Mouse (Mus musculus) R1 (cell line): ENCODE measurements at regions not wholly inside any gene's neighbourhood (a gene's known extent, or its start where the extent isn't known, plus 50 kb on each side); places are given as distances from the start of the nearest gene placed in this dataset.

Experiments used
- DNase-seq: peaks from one replicate; pipeline ENCODE4 v3.0.0-alpha.2; 2018; ENCODE audit warnings: low read depth, low spot score

DNA sequence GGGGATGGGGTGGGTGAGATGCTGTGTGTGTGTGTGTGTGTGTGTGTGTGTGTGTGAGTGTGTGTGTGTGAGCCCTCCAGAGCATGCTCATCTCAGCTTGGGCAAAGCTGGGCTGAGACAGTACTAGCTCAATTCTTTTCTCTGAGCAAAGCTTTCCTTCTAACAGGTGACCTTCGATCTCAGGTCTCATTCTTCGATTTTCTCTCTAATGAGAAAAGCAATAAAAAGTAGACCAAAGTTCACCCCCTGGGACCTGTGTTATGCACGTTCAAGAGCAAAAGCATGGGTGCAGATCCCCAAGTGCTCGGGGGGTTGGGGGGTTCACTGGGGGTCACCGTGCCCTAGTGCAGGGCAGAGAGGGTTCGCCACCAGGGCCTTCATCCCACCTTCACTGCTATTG is 103.1 kb upstream of the Slc22a12 start:
- no peak for DNase-seq

DNA sequence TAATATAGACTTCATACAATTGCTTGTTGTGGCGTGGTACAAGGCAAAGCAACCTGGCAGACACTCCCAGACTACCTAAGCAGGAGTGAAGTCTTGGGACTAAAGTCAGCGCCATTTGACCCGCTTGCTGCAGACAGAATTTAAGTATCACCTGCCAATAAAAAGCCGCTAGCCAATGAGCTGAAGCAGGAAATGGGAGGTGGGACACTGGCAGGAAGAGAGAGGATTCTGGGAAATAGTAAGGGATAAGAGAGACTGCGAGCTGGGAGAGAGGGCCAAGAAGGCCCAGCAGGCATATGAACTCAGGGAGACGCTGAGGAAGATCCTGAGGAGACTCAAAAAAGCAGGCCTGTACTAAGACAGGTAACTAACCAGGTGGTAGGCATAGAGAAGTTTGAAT is 102.0 kb upstream of the Slc22a12 start:
- DNase-seq, result peak; percentile 87

DNA sequence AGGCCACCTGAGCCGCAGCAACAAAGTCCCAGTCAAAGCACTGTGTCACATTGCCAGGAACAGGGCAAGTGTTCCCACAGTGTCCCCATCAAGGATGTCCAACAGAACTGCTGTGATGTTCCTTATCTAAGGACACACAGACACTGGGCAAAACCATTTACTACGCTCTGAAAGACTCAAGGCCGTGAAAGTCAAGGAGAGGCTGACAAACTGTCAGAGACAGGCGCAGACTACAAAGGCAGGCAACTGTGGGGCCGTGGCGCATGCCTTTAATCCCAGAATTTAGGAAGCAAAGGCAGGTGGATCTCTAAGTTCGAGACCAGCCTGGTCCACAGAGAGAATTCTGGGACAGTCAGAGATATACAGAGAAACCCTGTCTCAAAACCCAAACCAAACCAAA is 96.8 kb upstream of the Slc22a12 start:
- no peak for DNase-seq

DNA sequence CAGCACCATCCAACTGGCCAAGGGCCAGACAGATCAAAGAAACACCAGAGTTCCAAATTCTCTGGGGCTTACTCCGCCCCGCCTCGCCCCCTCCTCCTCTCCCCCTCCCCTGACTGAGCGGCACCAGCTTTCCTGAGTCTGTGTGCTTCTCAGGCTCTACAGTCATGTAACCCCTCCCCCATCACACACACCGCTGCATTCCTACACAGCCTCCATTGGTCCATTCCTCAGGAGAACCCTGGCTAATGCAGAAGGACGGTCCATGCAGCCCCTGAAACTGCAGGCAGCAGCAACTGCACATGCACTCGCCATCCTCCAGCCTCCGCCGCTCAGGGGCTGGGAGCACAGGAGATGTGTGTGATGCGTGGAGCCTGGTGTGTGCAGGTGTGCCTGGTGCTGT is 90.6 kb upstream of the Slc22a12 start:
- no peak for DNase-seq

DNA sequence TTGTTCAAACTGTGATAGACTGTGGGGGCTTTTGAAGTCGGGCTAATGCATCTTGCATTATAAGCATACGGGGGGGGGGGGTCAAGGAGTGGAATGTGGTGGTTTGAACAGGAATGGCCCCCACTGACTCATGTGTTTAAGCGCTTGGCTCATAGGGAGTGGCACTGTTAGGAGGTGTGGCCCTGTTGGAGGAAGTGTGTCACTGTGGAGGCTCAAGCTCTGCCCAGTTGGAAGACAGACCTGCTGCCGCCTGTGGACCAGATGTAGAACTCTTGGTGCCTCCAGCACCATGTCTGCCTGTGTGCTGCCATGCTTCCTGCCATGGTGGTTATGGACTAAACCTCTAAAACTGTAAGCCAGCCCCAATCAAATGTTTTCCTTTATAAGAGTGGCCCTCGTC is 89.0 kb upstream of the Slc22a12 start:
- no peak for DNase-seq

DNA sequence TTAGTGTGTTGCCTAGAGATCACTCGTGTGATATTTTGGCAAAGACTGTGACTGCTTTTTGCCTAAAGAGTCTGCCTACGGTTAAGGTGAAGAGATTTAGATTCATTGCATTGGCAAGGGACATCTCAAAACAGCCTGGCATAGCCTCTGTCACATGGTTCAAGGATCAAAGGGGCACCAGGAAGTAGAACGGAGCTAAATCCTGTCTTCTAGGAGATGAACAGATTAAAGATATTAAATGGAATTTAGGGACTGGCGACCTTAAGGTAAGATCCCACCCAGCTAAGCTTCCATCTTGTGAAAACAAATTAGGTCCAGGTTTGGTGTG is 87.7 kb upstream of the Slc22a12 start:
- DNase-seq, result no peak

DNA sequence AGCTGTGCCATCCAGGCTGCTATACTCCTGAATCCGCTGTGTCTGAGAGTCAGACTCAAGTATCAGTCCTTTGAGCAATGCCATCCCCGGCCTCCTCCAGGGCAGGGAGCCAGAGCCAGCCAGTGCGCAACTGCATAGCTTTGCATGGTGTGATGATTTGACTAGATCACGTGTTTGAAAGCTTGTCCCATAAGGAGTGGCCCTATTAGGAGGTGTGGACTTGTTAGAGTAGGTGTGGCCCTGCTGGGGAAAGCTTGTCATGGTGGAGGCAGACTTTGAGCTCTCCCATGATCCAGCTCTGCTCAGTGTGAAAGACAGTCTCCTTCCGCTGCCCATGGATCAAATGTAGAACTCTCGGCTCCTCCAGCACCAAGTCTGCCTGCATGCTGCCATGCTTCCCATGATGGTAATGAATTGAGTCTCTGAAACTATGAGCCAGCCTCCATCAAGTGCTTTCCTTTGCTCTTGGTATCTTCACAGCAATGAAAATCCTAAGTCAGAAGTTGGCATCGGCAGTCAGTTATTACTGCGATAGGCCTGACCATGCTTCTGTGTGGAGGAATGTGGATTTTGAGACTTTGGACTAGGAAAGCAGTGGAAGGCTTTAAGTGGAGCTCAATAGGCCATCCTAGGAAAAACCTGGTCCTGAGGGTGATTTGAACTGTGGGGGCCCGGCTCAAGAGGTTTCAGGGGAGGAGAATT is 87.2 kb upstream of the Slc22a12 start:
- DNase-seq, result peak; percentile 37

DNA sequence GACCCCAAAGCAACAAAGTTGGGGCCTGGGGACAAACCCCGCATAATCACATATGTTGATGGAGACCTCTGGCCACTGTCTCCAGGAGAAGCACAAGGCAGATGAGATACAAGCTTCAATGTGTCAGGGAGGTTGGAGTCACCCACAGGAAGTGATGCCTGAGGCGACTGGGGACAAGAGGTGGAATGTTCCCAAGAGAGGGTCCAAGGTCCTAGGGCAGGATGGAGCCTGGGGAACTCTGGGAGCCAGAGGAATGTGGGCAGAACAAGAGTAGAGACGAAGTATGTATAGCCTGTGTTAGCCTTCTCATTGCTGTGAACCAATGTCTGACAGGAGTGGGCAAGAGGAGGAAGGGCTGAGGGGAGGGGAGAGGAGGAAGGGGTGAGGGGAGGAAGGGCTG is 82.7 kb upstream of the Slc22a12 start:
- no peak for DNase-seq

DNA sequence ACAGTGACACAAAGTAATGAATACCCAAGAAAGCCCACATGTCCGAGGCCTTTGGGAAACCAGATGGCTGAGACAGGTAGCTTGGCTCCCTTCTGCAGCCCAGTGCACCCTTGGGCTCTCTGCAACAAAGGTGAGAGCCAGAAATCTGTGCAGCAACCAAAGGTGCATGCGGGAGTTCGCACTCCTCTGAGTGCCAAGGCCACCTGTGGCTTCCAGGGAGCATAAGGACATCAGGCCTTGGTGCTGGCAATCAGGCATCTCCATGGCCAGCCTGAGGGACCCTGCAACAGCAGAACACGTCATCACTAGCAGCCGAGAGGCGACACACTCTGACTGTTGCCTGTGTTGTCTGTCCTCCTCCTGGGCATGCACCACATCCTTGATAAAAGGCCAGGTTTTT is 78.2 kb upstream of the Slc22a12 start:
- DNase-seq, result no peak

DNA sequence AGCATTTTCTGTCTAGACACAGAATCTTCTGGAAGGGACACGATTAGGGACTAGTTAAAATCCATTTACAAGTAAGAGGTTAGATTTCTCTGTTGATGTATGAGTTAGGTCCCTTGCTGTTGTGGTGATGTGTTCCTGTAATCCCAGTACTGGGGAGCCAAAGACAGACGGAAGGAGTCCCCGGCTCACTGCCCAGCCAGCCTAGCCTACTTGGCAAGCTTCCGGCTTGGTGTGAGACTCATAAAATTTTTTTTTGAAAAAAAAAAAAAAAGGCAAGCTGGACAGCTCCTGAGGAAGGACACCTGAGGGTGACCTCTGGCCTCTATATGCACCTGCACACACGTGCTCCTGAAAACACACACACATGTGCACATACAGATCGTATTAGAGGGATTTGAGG is 76.7 kb upstream of the Slc22a12 start:
- no peak for DNase-seq

DNA sequence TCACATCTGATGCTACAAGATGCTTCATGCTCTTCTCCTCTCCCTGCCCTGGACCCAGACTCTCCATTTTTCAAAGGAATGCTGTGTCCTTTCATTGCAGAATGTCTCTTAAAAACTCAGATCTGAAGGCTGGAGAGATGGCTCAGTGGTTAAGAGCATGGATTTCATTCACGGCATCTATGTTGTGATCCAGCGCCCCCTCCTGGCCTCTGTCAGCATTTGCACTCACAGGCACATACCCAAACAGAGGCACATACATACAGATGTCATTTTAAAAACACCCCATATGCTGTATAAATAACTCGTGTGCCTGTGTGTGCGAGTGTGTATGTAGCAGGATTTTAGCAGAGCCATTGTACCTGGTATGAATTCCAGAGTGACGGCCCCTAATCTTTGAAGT is 73.8 kb upstream of the Slc22a12 start:
- peak; percentile 62 for DNase-seq

DNA sequence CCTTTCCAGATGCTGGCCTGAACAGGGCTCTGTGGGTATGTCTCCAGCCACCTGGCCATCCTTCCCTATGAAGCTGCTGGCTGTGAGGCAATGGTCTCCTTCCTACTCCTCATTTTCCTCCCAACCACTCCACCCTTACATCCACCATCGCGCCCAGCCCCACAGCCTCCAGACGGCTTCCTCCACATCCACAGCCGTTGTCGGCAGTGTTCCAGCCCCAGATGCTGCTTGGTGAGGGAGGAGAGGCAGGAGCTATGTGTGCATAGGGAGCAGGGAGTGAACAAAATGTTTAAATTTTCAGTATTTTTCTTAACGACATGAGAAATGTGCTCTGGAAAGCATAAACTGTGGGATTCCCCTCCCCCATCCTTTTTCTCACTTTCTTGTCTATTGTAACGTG is 69.6 kb upstream of the Slc22a12 start:
- no peak for DNase-seq

DNA sequence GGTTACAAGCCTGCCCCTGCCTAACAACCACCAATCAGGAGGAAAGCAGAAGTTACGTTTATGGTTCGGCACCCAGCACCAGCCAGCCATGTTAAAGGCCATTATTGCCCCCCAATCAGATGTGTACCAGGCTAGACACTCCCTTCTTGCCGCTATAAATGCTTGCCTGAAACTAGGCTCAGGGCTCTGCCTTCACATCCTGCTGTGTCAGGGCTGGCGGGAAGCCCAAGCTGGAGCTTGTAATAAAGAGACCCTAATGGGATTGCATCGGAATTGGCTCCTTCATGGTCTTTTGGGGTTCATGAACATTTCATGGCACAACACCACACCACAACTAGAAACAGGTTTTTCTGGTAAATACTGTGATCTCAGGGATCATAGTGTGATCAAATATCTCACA is 69.1 kb upstream of the Slc22a12 start:
- DNase-seq, result no peak

DNA sequence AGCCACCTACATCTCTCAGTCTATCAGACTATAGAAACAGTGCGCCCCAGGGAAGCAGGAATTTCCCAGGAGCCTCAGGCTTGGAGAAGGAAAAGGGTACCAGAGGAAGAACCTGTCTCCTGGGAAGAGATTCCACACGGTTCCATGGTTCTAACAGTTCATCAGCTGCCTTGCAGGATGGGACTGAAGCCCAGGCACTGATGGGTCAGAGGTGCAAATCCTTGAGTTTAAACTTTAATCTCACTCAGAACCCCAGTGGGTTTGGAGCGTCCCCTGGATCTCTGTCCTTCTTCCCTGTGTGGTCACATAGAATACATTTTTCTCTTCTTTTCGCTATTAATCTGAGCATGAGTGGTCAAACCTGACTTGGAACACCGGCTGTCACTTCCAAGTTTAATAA is 67.9 kb upstream of the Slc22a12 start:
- no peak for DNase-seq

DNA sequence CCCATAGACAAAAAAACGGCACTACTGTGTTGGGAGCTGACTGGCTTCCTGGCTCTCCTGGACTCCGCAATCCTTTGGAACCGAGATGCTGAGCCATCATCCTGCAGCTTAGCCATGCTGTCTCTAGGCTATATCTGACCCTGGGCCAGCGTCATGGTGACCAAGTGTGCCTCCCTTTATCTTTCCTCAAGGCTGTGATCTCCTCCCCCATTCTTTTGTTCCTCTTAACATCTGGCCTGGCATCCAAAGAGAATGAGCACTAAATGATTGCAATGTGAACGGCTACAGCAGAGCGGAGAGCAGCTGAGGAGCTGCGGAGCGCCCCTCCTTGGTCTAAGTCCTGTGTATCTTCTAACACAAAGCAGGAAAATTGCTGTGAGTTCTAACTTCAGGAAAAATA is 67.2 kb upstream of the Slc22a12 start:
- DNase-seq, result no peak

DNA sequence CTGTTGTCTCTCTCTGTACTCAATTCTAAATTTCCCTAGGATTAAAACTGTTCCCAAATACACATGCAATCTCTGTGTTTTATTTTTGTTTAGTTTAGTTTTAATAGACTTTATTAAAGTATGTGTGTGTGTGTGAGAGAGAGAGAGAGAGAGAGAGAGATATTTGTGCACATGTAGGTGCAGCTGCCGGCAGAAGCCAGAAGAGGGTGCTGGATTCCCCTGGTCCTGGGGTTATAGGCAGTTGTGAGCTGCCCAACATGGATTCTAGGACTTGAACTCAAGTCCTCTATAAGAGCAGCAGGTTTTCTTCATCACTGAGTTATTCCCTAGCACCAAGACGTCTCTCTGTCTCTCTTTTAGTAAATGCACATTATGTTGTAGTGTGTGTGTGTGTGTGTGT is 64.7 kb upstream of the Slc22a12 start:
- DNase-seq, result no peak

DNA sequence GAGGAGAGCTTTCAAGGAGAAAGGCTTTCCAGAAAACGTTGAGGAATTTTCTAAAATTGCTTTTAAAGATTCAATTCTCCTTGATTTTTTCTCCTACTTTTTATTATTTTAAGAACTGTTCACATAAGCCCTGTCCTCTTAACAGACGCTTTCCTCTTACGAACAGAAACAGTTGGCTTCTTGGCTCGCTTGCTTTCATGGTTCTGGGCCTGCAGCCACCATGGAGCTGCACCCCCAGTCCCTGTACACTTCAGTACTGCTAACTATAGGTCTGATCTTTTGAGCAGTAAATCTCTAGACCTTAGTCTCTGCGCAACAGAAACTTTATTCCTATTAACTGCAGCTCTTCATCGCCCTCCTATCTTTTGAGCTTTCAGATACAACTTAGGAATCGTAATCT is 63.8 kb upstream of the Slc22a12 start:
- no peak for DNase-seq

DNA sequence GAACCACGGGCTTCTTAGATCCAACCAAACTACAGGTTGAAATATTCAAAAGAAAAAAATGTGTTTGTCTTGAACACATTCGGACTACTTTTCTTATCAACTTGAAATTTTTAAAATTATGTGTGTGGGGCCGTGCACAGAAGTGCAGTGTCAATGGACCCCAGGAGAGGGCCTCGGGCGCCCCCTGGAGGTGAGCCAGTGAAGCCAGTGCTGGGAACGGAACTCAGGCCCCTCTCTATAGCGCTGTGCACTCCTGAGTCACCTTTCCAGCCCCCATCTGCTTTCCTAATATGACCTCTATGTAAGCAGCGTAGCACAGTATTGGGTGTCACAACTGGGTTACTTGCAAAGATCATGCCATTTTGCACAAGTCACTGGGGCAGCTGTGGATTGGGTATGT is 61.9 kb upstream of the Slc22a12 start:
- DNase-seq, result peak; percentile 41

DNA sequence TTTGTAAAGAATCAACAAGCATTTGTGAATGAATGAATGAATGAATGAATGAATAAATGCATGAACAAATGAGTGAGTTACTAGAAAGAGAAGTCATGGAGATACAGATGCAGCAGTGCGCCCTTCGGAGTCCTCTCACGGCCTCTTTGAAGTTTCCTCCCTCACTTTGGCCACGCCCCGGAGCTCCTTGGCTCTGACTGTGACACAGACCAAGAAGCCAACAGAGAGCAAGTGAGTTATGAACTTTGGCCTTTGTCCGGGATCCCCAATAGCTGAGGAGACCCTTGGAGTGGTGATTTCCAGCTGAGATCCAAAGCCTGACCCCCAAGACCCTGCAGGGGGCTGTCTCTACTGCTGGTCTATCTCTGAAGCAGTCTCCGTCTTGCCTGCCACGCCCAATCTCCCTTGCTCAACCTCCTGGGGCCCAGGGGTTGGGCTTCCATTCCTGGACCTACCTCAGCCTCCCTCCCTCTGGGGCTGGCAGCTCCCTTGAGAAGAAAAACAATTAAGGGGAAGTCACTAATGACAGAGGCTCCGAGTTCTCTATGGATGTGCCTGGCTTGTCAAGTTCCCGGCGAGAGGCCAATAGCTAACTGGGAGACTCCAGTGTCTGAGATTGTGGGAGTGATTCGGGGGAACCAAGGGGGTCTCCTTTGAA is 58.2 kb upstream of the Slc22a12 start:
- peak; percentile 64 for DNase-seq

DNA sequence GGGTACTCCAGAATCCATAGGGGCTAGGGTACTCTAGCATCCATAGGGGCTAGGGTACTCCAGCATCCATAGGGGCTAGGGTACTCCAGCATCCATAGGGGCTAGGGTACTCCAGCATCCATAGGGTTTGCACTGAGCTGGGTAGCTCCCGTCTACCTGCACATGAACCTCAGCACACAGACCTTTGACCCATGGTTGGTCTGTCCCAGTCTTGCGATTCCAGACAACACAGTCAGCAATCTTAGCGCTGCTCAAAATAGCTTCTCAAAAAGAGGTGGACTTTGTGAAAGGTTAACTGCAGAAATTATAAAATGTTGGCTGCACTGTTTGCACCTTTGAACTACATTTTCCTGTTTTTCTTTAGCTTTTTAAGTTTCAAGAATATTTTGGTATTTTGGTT is 56.4 kb upstream of the Slc22a12 start:
- no peak for DNase-seq

DNA sequence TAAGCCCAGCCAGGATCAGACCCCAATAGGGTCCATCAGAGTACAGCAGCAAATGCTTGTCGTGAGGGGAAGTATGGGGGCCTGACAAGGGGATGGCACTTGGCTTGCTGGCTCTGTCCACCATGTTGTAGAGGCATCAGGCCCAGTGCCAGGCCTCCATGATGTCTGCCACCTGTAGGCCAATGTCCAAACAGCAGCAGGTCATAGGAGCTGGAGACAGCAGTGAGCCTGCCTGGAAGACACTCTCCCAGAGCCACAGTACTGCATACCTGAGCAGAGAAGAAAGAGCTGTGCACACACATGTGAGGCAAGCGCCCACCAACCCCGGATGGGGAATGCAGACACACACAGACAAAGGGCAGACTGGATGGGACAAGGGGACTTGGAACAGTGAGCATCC is 55.4 kb upstream of the Slc22a12 start:
- no peak for DNase-seq

DNA sequence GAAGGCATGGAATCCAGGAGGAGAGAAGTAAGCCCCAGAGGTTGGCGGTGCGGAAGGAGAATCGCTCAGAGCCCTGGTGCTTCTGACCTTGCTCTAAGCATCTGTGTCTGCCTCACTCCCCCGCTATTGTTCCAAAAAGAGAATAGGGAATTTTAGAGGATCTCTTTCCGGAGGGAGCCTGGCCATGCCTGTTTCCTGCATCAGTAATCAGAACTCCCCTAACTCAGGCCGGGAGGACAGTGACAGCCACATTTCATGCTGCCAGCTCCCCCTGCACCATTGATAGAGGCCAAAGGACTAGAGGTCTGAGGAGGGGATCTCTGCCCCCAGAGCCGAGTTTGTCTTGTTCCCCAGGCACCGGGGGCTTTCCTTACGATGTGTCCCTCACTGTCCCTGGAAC is 53.0 kb upstream of the Slc22a12 start:
- no peak for DNase-seq
